Mouse (Mus musculus): ENCODE measurements around the gene Nphp3. TPM values are rescaled to one million over a fixed set of nuclear protein-coding genes. Genes with fewer than 3 reads are reported as not detected.

Gene Nphp3
- total and polyA plus RNA-seq, 2 experiments: 2.9 to 8.7 TPM

DNA sequence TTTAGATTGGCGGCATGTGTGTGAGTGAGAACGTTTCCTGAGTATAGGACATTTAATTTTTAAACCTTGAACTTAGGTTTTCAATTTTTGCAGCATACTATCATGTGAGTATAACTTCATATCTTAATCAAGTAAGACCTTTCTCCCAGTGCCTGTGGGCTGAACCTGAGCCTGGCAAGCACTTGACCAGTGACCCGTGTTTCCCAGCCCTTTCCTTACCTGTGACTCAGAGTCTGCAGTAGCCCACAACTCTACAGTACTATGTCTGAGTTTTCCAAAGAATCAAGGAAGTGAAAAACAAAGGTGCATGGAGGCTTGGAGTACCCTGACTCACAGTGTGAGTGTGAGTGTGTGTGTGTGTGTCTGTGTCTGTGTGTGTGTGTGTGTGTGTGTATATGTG is 77.7 kb downstream of the Nphp3 start:
- TF ChIP-seq CTCF (IDR thresholded peaks at IDR 0.05; ENCODE audit: low read depth, low read length) (no peak), POLR2A (IDR thresholded peaks at IDR 0.05; ENCODE audit: extremely low read depth, insufficient read depth, low read length) (no peak)
- Histone ChIP-seq H3K4me1 (ENCODE audit: control insufficient read depth, insufficient read depth, low read length) (no peaks in the 10 kb centered on the region), H3K36me3 (ENCODE audit: control insufficient read depth, insufficient read depth, low read length) (peaks cover 82% of the 10 kb centered on the region), H3K4me3 (ENCODE audit: insufficient read depth, low read depth, low read length) (no peak overlapping the region), H3K9ac (ENCODE audit: low read depth, low read length) (no peak overlapping the region), H3K79me2 (ENCODE audit: control insufficient read depth, insufficient read depth, low read length) (no peaks in the 10 kb centered on the region; the same call in 1 of the 2 replicates), H3K27ac (replicated peaks; ENCODE audit: insufficient read depth, low read depth, low read length) (no peak overlapping the region), H3K27me3 (ENCODE audit: control insufficient read depth, insufficient read depth, low read length) (no peaks in the 10 kb centered on the region)
- no peak for DNase-seq (ENCODE audit: extremely low read depth, low read depth, low spot score)
- 71% methylated on average over 3 of the region's 3 CpGs for WGBS

DNA sequence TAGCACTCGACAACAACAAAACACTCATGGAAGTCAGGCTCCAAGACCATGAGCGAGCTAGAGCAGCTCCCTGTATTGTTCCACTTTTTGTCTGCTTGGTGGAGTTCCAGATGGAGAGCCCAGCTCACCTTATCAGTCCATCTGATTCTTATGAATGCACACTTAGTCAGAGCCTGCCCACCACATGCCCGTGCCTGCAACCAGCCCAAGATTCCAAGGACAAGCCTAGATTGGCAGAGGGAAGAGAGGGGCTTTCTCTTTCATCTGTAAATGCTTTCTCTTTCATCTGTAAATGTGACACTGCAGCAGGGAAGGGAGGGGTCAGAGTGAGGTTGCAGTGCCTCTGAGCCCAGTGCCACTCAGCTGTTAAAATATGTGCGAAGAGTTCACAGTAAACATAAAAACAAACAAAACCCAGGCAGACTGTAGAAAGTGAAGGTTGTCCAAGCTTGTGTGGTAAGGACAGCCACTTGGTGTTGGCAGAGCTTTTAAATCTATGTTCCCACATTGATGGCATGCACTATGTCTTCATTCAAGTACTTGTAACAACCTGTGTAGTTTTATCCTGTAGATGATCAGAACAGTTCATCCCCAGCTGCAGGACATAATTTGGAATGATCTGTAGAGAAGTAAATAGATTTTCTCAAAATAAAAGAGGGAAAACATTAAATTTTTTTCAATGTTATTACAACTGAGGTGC is 83.5 kb downstream of the Nphp3 start:
- Histone ChIP-seq H3K4me3 (ENCODE audit: insufficient read depth, low read depth, low read length) (no peak overlapping the region), H3K9ac (ENCODE audit: low read depth, low read length) (no peak overlapping the region), H3K27ac (replicated peaks; ENCODE audit: insufficient read depth, low read depth, low read length) (no peak overlapping the region), H3K36me3 (ENCODE audit: control insufficient read depth, insufficient read depth, low read length) (peaks cover 85% of the 10 kb centered on the region), H3K27me3 (ENCODE audit: control insufficient read depth, insufficient read depth, low read length) (no peaks in the 10 kb centered on the region), H3K4me1 (ENCODE audit: control insufficient read depth, insufficient read depth, low read length) (0 out of 2 replicates have a peak, but pooled peaks cover 2% of the 10 kb centered on the region), H3K79me2 (ENCODE audit: control insufficient read depth, insufficient read depth, low read length) (no peaks in the 10 kb centered on the region; the same call in 1 of the 2 replicates)
- no peak for DNase-seq (ENCODE audit: extremely low read depth, low read depth, low spot score)
- 67% methylated on average over 4 of the region's 4 CpGs for WGBS
- TF ChIP-seq CTCF (IDR thresholded peaks at IDR 0.05; ENCODE audit: low read depth, low read length) (no peak), POLR2A (IDR thresholded peaks at IDR 0.05; ENCODE audit: extremely low read depth, insufficient read depth, low read length) (no peak)

DNA sequence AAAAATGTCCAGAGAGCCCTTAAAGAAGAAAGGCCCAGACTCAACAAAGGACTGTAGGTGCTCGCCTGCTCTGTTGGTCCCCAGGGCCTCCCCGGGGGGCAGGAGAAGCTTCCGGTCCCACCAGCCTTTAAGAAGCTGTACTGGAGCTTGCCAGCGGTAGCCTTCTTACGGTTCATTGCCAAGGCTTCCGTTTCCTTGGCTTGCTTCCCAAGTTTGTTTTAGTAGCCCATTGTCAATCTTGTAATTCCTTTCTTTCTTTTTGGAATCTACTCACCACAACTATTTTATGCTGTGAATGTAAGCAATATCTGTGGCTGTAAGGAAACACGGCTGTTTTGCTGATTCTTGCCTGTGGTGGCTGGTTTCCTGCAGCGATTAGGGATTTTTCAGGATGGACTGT is 86.2 kb downstream of the Nphp3 start:
- Histone ChIP-seq H3K4me1 (ENCODE audit: control insufficient read depth, insufficient read depth, low read length) (0 out of 2 replicates have a peak, but pooled peaks cover 2% of the 10 kb centered on the region), H3K36me3 (ENCODE audit: control insufficient read depth, insufficient read depth, low read length) (peaks cover 83% of the 10 kb centered on the region), H3K4me3 (ENCODE audit: insufficient read depth, low read depth, low read length) (no peak overlapping the region), H3K27ac (replicated peaks; ENCODE audit: insufficient read depth, low read depth, low read length) (peak overlapping the region; percentile 47), H3K9ac (ENCODE audit: low read depth, low read length) (no peak overlapping the region), H3K27me3 (ENCODE audit: control insufficient read depth, insufficient read depth, low read length) (no peaks in the 10 kb centered on the region), H3K79me2 (ENCODE audit: control insufficient read depth, insufficient read depth, low read length) (no peaks in the 10 kb centered on the region)
- WGBS: 57% methylated on average over 8 of the region's 8 CpGs
- DNase-seq (ENCODE audit: extremely low read depth, low read depth, low spot score): no peak
- TF ChIP-seq CTCF (IDR thresholded peaks at IDR 0.05; ENCODE audit: low read depth, low read length) (no peak), POLR2A (IDR thresholded peaks at IDR 0.05; ENCODE audit: extremely low read depth, insufficient read depth, low read length) (no peak)

DNA sequence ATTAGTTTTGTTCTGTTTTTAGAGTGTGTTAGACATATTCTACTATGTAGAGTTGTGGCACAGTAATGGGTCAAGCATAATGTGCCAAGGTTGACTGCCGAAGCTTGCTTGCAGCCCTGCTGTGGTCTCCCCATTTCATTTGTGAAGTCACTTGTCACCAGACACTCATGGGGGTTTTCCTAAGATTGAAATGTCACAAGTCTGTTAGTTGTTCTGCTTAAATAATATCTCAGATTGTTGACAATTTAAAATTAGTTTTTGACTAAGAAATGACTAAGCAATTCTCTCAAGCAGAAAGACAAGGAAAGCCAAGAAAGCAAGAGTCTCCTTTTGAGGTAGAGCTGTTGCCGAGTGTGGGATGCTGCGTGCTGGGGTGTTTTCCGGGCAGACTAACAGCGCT is 90.6 kb downstream of the Nphp3 start:
- TF ChIP-seq CTCF (IDR thresholded peaks at IDR 0.05; ENCODE audit: low read depth, low read length) (no peak), POLR2A (IDR thresholded peaks at IDR 0.05; ENCODE audit: extremely low read depth, insufficient read depth, low read length) (no peak)
- Histone ChIP-seq H3K27me3 (ENCODE audit: control insufficient read depth, insufficient read depth, low read length) (no peaks in the 10 kb centered on the region), H3K27ac (replicated peaks; ENCODE audit: insufficient read depth, low read depth, low read length) (no peak overlapping the region), H3K9ac (ENCODE audit: low read depth, low read length) (no peak overlapping the region), H3K79me2 (ENCODE audit: control insufficient read depth, insufficient read depth, low read length) (no peaks in the 10 kb centered on the region), H3K4me3 (ENCODE audit: insufficient read depth, low read depth, low read length) (no peak overlapping the region), H3K4me1 (ENCODE audit: control insufficient read depth, insufficient read depth, low read length) (0 out of 2 replicates have a peak, but pooled peaks cover 2% of the 10 kb centered on the region), H3K36me3 (ENCODE audit: control insufficient read depth, insufficient read depth, low read length) (peaks cover 78% of the 10 kb centered on the region)
- no peak for DNase-seq (ENCODE audit: extremely low read depth, low read depth, low spot score)
- WGBS: 97% methylated on average over 5 of the region's 5 CpGs

Other genes with a start within 250 kb of the Nphp3 start
- gene Tmem108, start 240.7 kb upstream of the Nphp3 start, total RNA-seq (2014; rRNA removed): 0.09 and 0.13 TPM in 2 replicates
- gene Tmem108, start 240.7 kb upstream of the Nphp3 start, polyA plus RNA-seq (2012; rRNA removed): 0.21 and 0.40 TPM in 2 replicates
- not detected in 2 replicates for gene Gm28305, start 38.1 kb downstream of the Nphp3 start, total RNA-seq (2014; rRNA removed)
- not detected in 2 replicates for gene Gm28305, start 38.1 kb downstream of the Nphp3 start, polyA plus RNA-seq (2012; rRNA removed)
- 32.1 and 36.9 TPM in 2 replicates for gene Uba5, start 60.6 kb downstream of the Nphp3 start, total RNA-seq (2014; rRNA removed)
- 10.6 and 12.8 TPM in 2 replicates for gene Uba5, start 60.6 kb downstream of the Nphp3 start, polyA plus RNA-seq (2012; rRNA removed)
- gene Acad11, start 60.8 kb downstream of the Nphp3 start, total RNA-seq (2014; rRNA removed): 334 and 392 TPM in 2 replicates
- 154 and 216 TPM in 2 replicates for gene Acad11, start 60.8 kb downstream of the Nphp3 start, polyA plus RNA-seq (2012; rRNA removed)
- 1.7 and 2.4 TPM in 2 replicates for gene Ackr4, start 124.4 kb downstream of the Nphp3 start, total RNA-seq (2014; rRNA removed)
- gene Ackr4, start 124.4 kb downstream of the Nphp3 start, polyA plus RNA-seq (2012; rRNA removed): 0.50 and 0.54 TPM in 2 replicates